Mouse (Mus musculus): ENCODE measurements around the gene Ssb.
"Not testable (repeated sequence)": the region's sequence is repeated elsewhere in the genome, so short reads cannot be mapped to it uniquely, and the experiment has no call there.

Gene Ssb

DNA sequence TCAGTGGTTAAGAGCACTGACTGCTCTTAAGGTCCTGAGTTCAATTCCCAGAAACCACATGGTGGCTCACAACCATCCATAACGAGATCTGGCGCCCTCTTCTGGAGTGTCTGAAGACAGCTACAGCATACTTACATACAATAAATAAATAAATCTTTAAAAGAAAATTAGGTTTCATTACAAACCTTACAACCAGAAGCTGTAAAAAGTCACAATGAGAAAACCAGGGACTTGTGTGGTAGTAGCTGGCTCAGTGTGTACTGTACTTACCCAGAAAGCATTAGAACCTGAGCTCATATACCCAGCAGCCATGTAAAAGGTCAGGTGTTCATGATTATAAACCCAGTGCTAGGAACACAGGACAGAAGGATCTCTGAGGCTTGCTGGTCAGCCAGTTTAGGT, 22.6 kb downstream of the Ssb start:
- no peak for DNase-seq

DNA sequence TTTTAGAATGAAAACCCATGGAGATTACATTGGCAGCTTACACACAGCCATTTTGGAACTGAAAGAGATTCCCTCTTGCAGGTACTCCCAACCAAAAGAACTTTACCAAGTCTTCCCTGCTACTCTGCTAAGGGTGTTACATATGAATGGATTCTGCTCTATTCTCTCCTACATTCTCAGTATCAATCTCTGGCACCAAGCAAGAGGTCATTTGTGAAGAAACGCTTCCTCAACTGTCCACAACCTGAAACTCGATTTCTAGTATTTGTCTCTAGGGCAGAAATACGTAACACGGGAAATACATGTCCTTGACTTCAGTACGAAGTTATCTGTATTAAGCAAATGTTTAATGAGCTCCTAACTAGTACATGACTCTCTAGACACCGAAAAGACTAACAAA, 23.2 kb downstream of the Ssb start:
- DNase-seq = no peak

- DNase-seq = peak; percentile 36
Measured at GRCm38 (mm10) chr2:69885050-69885449, 23.7 kb downstream of the Ssb start.

GRCm38 (mm10) chr2:69885451-69886305, 24.3 kb downstream of the Ssb start, which contains the start of gene Mettl5:
Gene Mettl5, minus strand, starts transcription at chr2:69885615.
- peak; percentile 94 for DNase-seq

GRCm38 (mm10) chr2:69888957-69889356, 27.6 kb downstream of the Ssb start:
- no peak for DNase-seq

DNA sequence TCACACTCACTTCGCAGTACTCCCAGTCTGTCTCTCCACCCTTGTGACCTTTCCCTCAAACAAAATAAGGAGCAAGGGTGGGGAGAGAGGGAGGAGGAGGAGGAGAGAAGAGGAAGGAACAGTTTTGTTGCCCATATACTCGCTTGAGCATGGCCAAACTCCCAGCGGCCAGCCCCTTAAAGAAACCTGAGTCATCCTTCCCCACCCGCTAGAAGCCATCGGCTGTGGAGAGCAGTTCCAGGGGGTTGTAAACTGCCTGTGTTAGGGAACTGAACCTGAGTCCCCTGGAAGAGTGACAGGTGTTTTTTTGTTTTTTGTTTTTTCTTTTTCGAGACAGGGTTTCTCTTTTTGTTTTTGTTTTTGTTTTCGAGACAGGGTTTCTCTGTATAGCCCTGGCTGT, 29.5 kb downstream of the Ssb start:
- peak; percentile 18 for DNase-seq

GRCm38 (mm10) chr2:69893145-69893544, 31.8 kb downstream of the Ssb start:
- DNase-seq = no peak

- no peak for DNase-seq
Measured at GRCm38 (mm10) chr2:69893891-69894290, 32.5 kb downstream of the Ssb start.

GRCm38 (mm10) chr2:69895502-69896223, 34.3 kb downstream of the Ssb start:
- peak; percentile 66 for DNase-seq

- no peak for DNase-seq
Measured at GRCm38 (mm10) chr2:69896224-69896581, 34.8 kb downstream of the Ssb start.

DNA sequence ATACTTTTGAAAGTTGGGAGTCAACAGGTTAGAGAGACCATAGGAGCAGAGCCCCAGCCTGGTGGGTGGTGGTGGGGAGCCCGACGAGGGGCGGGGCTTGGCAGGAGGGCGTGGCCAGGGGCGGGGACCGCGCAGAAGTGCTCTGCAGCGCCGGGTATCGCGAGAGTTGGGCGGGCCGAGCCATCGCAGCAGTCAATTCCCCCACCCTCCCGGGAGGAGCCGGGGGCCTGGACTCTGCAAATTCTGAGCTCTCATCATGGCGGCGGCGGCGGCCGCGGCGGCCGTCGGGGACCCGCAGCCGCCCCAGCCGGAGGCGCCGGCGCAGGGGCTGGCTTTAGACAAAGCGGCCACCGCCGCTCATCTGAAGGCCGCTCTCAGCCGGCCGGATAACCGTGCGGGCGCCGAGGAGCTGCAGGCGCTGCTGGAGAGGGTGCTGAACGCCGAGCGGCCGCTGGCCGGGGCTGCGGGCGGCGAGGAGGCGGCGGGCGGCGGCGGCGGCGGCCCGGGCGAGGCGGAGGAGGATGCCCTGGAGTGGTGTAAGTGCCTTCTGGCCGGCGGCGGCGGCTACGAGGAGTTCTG, 35.8 kb downstream of the Ssb start, which contains the start of gene Ubr3:
Gene Ubr3, plus strand, starts transcription at position 208 of the 579 bp plus-strand sequence.
- peak; percentile 99 for DNase-seq

DNA sequence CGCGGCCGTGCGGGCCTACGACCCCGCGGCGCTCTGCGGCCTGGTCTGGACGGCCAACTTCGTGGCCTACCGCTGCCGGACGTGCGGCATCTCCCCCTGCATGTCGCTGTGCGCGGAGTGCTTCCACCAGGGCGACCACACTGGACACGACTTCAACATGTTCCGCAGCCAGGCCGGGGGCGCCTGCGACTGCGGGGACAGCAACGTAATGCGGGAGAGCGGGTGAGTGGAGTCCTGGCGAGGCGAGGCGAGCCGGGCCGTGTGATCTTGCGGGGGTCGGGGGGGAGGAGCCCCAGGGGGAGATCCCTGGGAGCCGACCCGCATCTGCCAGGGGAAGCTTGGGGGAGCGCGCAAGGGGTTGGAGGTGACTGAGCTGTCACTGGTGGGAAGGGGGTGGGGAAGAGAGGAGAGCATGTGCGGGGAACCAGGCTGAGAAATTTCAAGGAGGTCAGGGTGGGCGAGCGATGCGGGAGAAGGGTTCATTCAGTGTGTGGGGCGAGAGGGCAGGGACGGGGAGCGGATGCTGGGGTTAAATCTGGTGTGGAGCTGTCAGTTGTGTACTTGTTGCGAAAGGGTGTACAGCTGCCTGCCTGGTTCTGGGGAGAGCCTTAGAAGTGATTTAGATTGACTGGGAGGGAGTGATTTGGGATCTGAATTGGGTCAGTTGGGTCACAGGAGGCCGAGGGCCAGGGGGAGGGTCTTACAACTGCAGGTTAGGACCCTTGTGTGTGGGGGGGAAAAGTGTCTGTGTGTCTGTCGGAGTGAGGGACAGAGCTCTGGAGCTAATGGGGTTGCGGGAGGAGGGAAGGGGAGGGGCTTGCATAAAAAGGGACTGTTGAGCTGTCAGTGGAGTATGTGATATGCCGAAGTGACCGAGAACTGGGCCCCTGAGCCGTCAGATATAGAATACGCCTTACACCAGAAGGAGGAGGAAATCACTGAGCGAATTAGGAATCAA, 36.5 kb downstream of the Ssb start:
- DNase-seq = peak; percentile 82

- DNase-seq = no peak
Measured at GRCm38 (mm10) chr2:69903541-69903940, 42.2 kb downstream of the Ssb start.

- not testable (repeated sequence) for DNase-seq
Measured at GRCm38 (mm10) chr2:69907394-69907793, 46.0 kb downstream of the Ssb start.

- no peak for DNase-seq
Measured at GRCm38 (mm10) chr2:69912801-69913200, 51.4 kb downstream of the Ssb start.

GRCm38 (mm10) chr2:69917301-69917700, 55.9 kb downstream of the Ssb start:
- DNase-seq = no peak

Data from liver (tissue).